Mouse (Mus musculus) cortical plate, adult 2 months (tissue): Measurements from ENCODE around the gene Atp2b2.
A peak's percentile ranks its signal among the peaks of the same experiment; 100 is the strongest.

Experiments
- CTCF ChIP-seq: fragments of 200-500 bp; IDR thresholded peaks from 2 replicates; pipeline ENCODE4 v1.5.1; 2011; ENCODE audit warnings: mild to moderate bottlenecking, control low read depth, low read length; ENCODE audit not compliant: insufficient read depth; ENCODE audit errors: extremely low read depth
- POLR2A ChIP-seq: fragments of 200-500 bp; IDR thresholded peaks from 2 replicates; pipeline ENCODE4 v1.6.1; 2011; ENCODE audit warnings: mild to moderate bottlenecking, low read length, control low read depth; ENCODE audit not compliant: insufficient read depth; ENCODE audit errors: extremely low read depth

DNA sequence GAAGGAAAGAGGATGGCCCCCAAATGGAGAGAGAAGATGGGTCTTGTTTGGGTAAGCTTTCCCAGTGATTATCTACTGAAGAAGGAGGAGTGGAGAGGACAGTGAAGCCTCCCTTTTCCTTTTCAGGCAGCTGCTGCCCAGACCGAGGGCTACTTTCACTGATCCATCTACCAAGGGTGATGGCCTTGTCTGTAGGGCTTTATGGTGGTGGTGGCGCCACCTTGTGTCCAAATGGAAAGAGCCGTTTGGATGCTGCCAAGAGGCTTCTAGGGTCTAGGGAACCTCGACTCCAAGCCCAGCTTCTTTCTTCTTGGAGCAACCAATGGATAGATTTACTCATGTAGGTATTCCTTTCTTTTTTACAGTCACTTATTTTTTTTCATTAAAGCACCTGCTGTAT, 29.2 kb upstream of the Atp2b2 start:
- TF ChIP-seq CTCF (peak; percentile 84), POLR2A (no peak)
